Mouse (Mus musculus): ENCODE measurements around the gene Jag1. TPM values are rescaled to one million over a fixed set of nuclear protein-coding genes. Genes with fewer than 3 reads are reported as not detected.

Jag1 gene
- polyA plus RNA-seq, 1 experiment = 6.1 TPM

DNA sequence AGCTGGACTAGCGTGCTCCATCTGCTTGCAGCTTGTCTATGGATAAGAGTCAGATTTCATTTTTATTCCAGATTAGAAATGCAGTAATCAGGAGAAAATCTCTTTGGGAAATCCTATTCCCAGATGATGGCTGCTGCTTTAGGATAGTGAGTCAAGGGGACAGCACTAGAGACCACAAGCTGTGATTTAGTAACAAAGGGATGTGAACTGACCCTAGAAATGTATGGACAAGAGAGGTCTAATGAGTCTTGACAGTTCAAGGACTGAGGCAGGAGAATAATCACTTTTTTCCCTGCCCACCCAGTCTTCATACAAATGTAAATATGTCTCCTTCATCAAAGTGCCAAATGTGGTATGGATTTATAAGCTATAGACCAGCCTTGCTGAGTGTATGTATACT lies 52.6 kb downstream of the Jag1 start:
- 98% methylated on average over 1 of the region's 1 CpGs for WGBS
- no peak overlapping the region for H3K4me3 ChIP-seq (ENCODE audit: insufficient read depth, low read depth, low read length)
- no peak for DNase-seq
- no peaks in the 10 kb centered on the region for H3K36me3 ChIP-seq (ENCODE audit: control insufficient read depth, insufficient read depth, low read length)
- H3K27ac ChIP-seq (ENCODE audit: insufficient read depth, low read depth, low read length) = no peak overlapping the region
- no peaks in the 10 kb centered on the region for H3K4me1 ChIP-seq (ENCODE audit: control insufficient read depth, insufficient read depth, low read length)
- TF ChIP-seq POLR2A (IDR thresholded peaks at IDR 0.05; ENCODE audit: low read depth, low read length) (no peak), CTCF (conservative IDR thresholded peaks at IDR 0.05; ENCODE audit: insufficient read depth, insufficient read length, low read depth, low read length) (no peak)
- no peaks in the 10 kb centered on the region for H3K27me3 ChIP-seq (replicated peaks; ENCODE audit: control insufficient read depth, insufficient read depth, low read length)

DNA sequence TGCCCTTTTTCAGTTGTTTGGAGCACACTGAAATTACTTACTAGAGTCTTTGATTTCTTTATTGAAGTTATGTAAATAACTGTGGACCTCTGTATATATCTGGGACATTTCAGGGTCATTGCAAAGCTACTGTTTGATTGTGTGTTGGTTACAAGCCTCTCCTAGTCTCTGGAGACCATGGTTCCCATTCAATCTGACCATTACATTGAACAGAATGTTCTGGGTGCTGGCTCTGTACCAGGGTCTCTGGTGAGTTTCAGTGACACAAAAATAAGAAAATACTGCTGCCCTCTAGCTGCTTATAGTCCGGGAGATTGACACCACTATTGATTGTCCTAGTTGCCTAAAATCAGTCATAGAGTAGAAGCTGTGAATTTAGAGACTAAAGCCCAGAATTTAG lies 66.5 kb downstream of the Jag1 start:
- no peaks in the 10 kb centered on the region for H3K36me3 ChIP-seq (ENCODE audit: control insufficient read depth, insufficient read depth, low read length)
- no peak overlapping the region for H3K4me3 ChIP-seq (ENCODE audit: insufficient read depth, low read depth, low read length)
- no peaks in the 10 kb centered on the region for H3K4me1 ChIP-seq (ENCODE audit: control insufficient read depth, insufficient read depth, low read length)
- TF ChIP-seq CTCF (conservative IDR thresholded peaks at IDR 0.05; ENCODE audit: insufficient read depth, insufficient read length, low read depth, low read length) = no peak
- no peak for TF ChIP-seq POLR2A (IDR thresholded peaks at IDR 0.05; ENCODE audit: low read depth, low read length)
- WGBS = 90% methylated on average over 1 of the region's 1 CpGs
- H3K27me3 ChIP-seq (replicated peaks; ENCODE audit: control insufficient read depth, insufficient read depth, low read length) = no peaks in the 10 kb centered on the region
- no peak overlapping the region for H3K27ac ChIP-seq (ENCODE audit: insufficient read depth, low read depth, low read length)
- DNase-seq = no peak

DNA sequence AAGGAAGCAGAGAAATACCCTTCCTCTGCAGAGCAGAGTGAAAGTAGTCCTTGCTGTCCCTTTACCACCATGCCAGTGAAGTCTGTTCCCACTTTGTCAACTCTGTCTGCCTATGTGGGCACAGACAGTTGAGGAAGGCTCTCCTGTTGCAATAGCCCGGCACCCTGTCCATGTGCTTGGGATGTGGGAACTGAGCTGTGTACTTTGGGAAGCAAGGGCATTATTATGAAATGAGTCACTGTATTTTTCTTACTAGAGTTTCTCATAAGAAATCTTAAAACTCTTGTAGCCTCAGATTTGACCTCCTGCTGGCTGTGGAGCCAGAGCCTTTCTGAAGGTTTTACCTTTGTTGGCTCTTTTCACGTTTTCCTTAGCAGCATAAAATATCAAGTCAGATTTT lies 67.1 kb downstream of the Jag1 start:
- no peaks in the 10 kb centered on the region for H3K4me1 ChIP-seq (ENCODE audit: control insufficient read depth, insufficient read depth, low read length)
- H3K27me3 ChIP-seq (replicated peaks; ENCODE audit: control insufficient read depth, insufficient read depth, low read length) = no peaks in the 10 kb centered on the region
- DNase-seq = no peak
- no peak for TF ChIP-seq POLR2A (IDR thresholded peaks at IDR 0.05; ENCODE audit: low read depth, low read length)
- TF ChIP-seq CTCF (conservative IDR thresholded peaks at IDR 0.05; ENCODE audit: insufficient read depth, insufficient read length, low read depth, low read length) = no peak
- no peak overlapping the region for H3K27ac ChIP-seq (ENCODE audit: insufficient read depth, low read depth, low read length)
- 65% methylated on average over 2 of the region's 2 CpGs for WGBS
- H3K36me3 ChIP-seq (ENCODE audit: control insufficient read depth, insufficient read depth, low read length) = no peaks in the 10 kb centered on the region
- no peak overlapping the region for H3K4me3 ChIP-seq (ENCODE audit: insufficient read depth, low read depth, low read length)

DNA sequence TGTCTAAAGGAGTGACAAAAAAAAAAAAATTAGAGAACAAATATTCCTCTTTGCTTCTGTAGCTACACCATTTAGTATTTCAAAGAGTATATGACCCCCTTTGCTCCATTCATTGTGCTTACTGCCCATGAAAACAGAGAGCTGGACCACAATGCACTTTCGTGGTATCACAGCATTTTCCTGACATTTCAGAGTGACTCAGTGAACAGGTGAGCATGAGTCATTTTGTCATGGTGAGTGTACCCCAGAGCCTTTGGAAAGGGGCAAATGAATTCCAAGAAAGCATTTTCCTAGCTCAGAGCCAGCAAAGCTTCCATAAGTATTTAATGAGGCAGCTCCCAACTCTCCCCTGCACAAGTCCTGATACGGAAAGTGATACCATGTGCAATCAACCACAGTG lies 72.3 kb downstream of the Jag1 start:
- 94% methylated on average over 2 of the region's 2 CpGs for WGBS
- Histone ChIP-seq H3K4me3 (ENCODE audit: insufficient read depth, low read depth, low read length) (no peak overlapping the region), H3K4me1 (ENCODE audit: control insufficient read depth, insufficient read depth, low read length) (no peaks in the 10 kb centered on the region), H3K27ac (ENCODE audit: insufficient read depth, low read depth, low read length) (no peak overlapping the region), H3K36me3 (ENCODE audit: control insufficient read depth, insufficient read depth, low read length) (no peaks in the 10 kb centered on the region), H3K27me3 (replicated peaks; ENCODE audit: control insufficient read depth, insufficient read depth, low read length) (no peaks in the 10 kb centered on the region)
- TF ChIP-seq POLR2A (IDR thresholded peaks at IDR 0.05; ENCODE audit: low read depth, low read length) = no peak
- no peak for TF ChIP-seq CTCF (conservative IDR thresholded peaks at IDR 0.05; ENCODE audit: insufficient read depth, insufficient read length, low read depth, low read length)
- no peak for DNase-seq

Other genes starting within 250 kb of the Jag1 start
- not detected in 2 replicates for gene AL731706.2, start 231.0 kb downstream of the Jag1 start, polyA plus RNA-seq (2012; rRNA removed)
- 0.46 and 0.58 TPM in 2 replicates for gene Slx4ip, start 225.4 kb downstream of the Jag1 start, polyA plus RNA-seq (2012; rRNA removed)
- 5.2 and 15.3 TPM in 2 replicates for gene AL731706.1, start 225.3 kb downstream of the Jag1 start, polyA plus RNA-seq (2012; rRNA removed)
- 10.2 and 10.9 TPM in 2 replicates for gene Mkks, start 225.3 kb downstream of the Jag1 start, polyA plus RNA-seq (2012; rRNA removed)

All from kidney, adult 2 months (tissue).